22 mouse cellular contexts compared by ENCODE assay signal in the genomic region with DNA sequence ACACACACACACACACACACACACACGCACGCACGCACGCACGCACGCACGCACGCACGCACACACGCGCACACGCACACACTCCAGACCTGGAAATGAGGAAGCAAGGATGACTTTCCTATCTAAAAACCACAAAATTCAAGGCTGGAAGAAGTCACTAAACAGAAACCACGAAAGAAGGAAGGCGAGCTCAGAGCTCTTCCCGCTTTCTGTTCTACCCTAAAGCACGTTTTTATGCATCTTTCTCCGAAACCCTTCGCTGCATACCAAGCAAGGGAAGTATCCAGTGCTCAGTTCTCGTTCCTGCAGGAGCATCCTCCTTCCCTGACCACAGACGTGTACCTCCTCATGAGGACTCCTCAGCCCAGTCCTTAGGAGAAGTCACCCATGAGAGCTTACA.
"Had no signal": no experiment of that assay in that cellular context is flagged by ENCODE, and none has a peak within 500 bp of the region (broad histone marks: within the 10 kb centered on the region; RNA-seq: fewer than 3 reads in every experiment).

No protein-coding gene starts in this region.

- H3K4me1 ChIP-seq: limb, embryonic 13.5 days; midbrain, embryonic 12.5 days; neural tube, embryonic 12.5 days; neural tube, embryonic 15.5 days had no signal

- H3K27ac ChIP-seq: kidney, postnatal 0 days; layer of hippocampus, adult 2 months; limb, embryonic 10.5 days; limb, embryonic 13.5 days; liver, embryonic 15.5 days; macrophage; midbrain, embryonic 12.5 days; neural tube, embryonic 12.5 days; neural tube, embryonic 15.5 days had no signal

- H3K27me3 ChIP-seq: limb, embryonic 13.5 days; midbrain, embryonic 12.5 days; neural tube, embryonic 12.5 days; neural tube, embryonic 15.5 days had no signal

- DNase-seq: kidney, adult 2 months; kidney, postnatal 25 days; layer of hippocampus, adult 9-11 months; liver; lung, adult 2 months; lung, postnatal 14 days; right cerebral cortex, adult 18-20 months; right cerebral cortex, postnatal 14 days; right cerebral cortex, postnatal 4 days; thymus, adult 18-20 months; thymus, postnatal 36 days had no signal

- H3K36me3 ChIP-seq: limb, embryonic 10.5 days; limb, embryonic 13.5 days; liver, embryonic 15.5 days; midbrain, embryonic 12.5 days; neural tube, embryonic 12.5 days; neural tube, embryonic 15.5 days had no signal

- ATAC-seq: intestine, postnatal 0 days; midbrain, embryonic 16.5 days had no signal

- H3K4me3 ChIP-seq: layer of hippocampus, adult 2 months; limb, embryonic 10.5 days; limb, embryonic 13.5 days; liver, embryonic 15.5 days; midbrain, embryonic 12.5 days; neural tube, embryonic 12.5 days; neural tube, embryonic 15.5 days had no signal
